In genomic region chr3:89378394-89379067, GRCm38 (mm10) we compare ENCODE assay signal across 8 mouse cellular contexts. TPM values are rescaled to one million over a fixed set of nuclear protein-coding genes. Genes with fewer than 3 reads are reported as not detected.
DNase-seq lines count a peak whose midpoint lies in the region; ATAC-seq and TF ChIP-seq lines count a peak whose summit lies in the region.

No protein-coding gene starts in this region.

- H3K4me1 ChIP-seq in limb, embryonic 14.5 days (ENCODE audit: control insufficient read depth, insufficient read depth, low read length): peaks cover 10% of the 10 kb centered on the region
- H3K4me1 ChIP-seq in midbrain, postnatal 0 days (ENCODE audit: insufficient read depth, low read length): no peaks in the 10 kb centered on the region

- TF ChIP-seq CTCF in midbrain, postnatal 0 days (IDR thresholded peaks at IDR 0.05): peak; percentile 91

- no peaks in the 10 kb centered on the region for H3K9me3 ChIP-seq in limb, embryonic 14.5 days (ENCODE audit: control insufficient read depth, low read length)
- no peaks in the 10 kb centered on the region for H3K9me3 ChIP-seq in midbrain, postnatal 0 days (ENCODE audit: low read length)

- H3K27me3 ChIP-seq in limb, embryonic 14.5 days (ENCODE audit: control insufficient read depth, insufficient read depth, low read length): no peaks in the 10 kb centered on the region
- no peaks in the 10 kb centered on the region for H3K27me3 ChIP-seq in midbrain, postnatal 0 days (ENCODE audit: insufficient read depth, low read length)

- H3K4me2 ChIP-seq in limb, embryonic 14.5 days (replicated peaks; ENCODE audit: low read depth, low read length, severe bottlenecking): peak overlapping the region; percentile 65
- H3K4me2 ChIP-seq in midbrain, postnatal 0 days (ENCODE audit: low read depth, low read length, poor library complexity, severe bottlenecking): peak overlapping the region; percentile 97

- TF ChIP-seq POLR2A in limb, embryonic 14.5 days (IDR thresholded peaks at IDR 0.05; ENCODE audit: borderline replicate concordance, extremely low read depth, insufficient read depth, insufficient read length): no peak

- H3K4me3 ChIP-seq in limb, embryonic 14.5 days (replicated peaks; ENCODE audit: low read length): peak overlapping the region; percentile 41
- peak overlapping the region; percentile 55 for H3K4me3 ChIP-seq in midbrain, postnatal 0 days (ENCODE audit: low read depth, low read length)

- no peaks in the 10 kb centered on the region for H3K36me3 ChIP-seq in limb, embryonic 14.5 days (ENCODE audit: control insufficient read depth, insufficient read depth, low read length)
- no peaks in the 10 kb centered on the region for H3K36me3 ChIP-seq in midbrain, postnatal 0 days (ENCODE audit: insufficient read depth, low read length)

- peak; percentile 92 for DNase-seq in 3134 (ENCODE audit: extremely low read depth, insufficient read length, low spot score)
- peak; percentile 84 to 92 for DNase-seq in adrenal gland, adult (ENCODE audit: inconsistent age in 2 of 2, low spot score in 1 of 2)
- peak; percentile 89 for DNase-seq in embryo, embryonic 11 days
- peak; percentile 87 for DNase-seq in gastrocnemius, postnatal 25 days
- DNase-seq in limb, embryonic 14.5 days (ENCODE audit: low spot score): peak; percentile 85
- DNase-seq in midbrain, postnatal 0 days (ENCODE audit: low spot score): peak; percentile 81
- DNase-seq in spleen, postnatal 36 days (ENCODE audit: low spot score in 2 of 2): peak; percentile 64 to 73

- ATAC-seq in inflammation-experienced regulatory T-cells, adult 6 months: peak; percentile 36
- ATAC-seq in limb, embryonic 14.5 days (ENCODE audit: low FRiP score, low read depth): peak; percentile 94
- ATAC-seq in midbrain, postnatal 0 days (ENCODE audit: low FRiP score): peak; percentile 89

- H3K9ac ChIP-seq in limb, embryonic 14.5 days (ENCODE audit: low read depth, low read length, severe bottlenecking): peak overlapping the region; percentile 57
- peak overlapping the region; percentile 80 for H3K9ac ChIP-seq in midbrain, postnatal 0 days (replicated peaks; ENCODE audit: low read length, poor library complexity, severe bottlenecking)

- no peak overlapping the region for H3K27ac ChIP-seq in limb, embryonic 14.5 days (replicated peaks; ENCODE audit: low read depth, low read length)
- peak overlapping the region; percentile 38; the same call in 1 of the 2 replicates for H3K27ac ChIP-seq in midbrain, postnatal 0 days (ENCODE audit: low read depth, low read length)

- WGBS in limb, embryonic 14.5 days: under 1% methylated on average over 20 of the region's 29 CpGs
- whole genome bisulfite sequencing in midbrain, postnatal 0 days: 1% methylated on average over 26 of the region's 29 CpGs

RNA-seq across cellular contexts. Expression of gene Dcst1, which starts 13.5 kb away (rescaled TPM):
- total RNA-seq in gastrocnemius, postnatal 25 days (2021): not detected
- under 1 TPM; 0.40 to 0.88 (median 0.71) TPM for polyA plus RNA-seq in inflammation-experienced regulatory T-cells, adult 6 months (2017; shearing (Covaris generic))
- 0.11 and 0.17 TPM in 2 replicates for polyA plus RNA-seq in limb, embryonic 14.5 days (2012; rRNA removed)
- 0.17 and 0.18 TPM in 2 replicates for polyA plus RNA-seq in limb, embryonic 14.5 days (2014; fragmentation: Nextera tagmentation; extraction: Ambion mirVana)
- 0.05 TPM in 1 of 2 replicates, not detected in the other for total RNA-seq in midbrain, postnatal 0 days (2014; rRNA removed)
- 1.1 TPM in 2 replicates for polyA plus RNA-seq in midbrain, postnatal 0 days (2015; fragmentation: Nextera tagmentation; extraction: Ambion mirVana)

RNA-seq across cellular contexts. Expression of gene Zbtb7b, which starts 16.0 kb away (rescaled TPM):
- total RNA-seq in gastrocnemius, postnatal 25 days (2021): 10 to 100 TPM; 23.0 to 23.7 TPM
- 10 to 100 TPM; 11.1 to 16.2 (median 11.4) TPM for polyA plus RNA-seq in inflammation-experienced regulatory T-cells, adult 6 months (2017; shearing (Covaris generic))
- 13.4 and 14.7 TPM in 2 replicates for polyA plus RNA-seq in limb, embryonic 14.5 days (2012; rRNA removed)
- 2.7 and 3.4 TPM in 2 replicates for polyA plus RNA-seq in limb, embryonic 14.5 days (2014; fragmentation: Nextera tagmentation; extraction: Ambion mirVana)
- total RNA-seq in midbrain, postnatal 0 days (2014; rRNA removed): 2.2 and 4.4 TPM in 2 replicates
- 0.53 and 0.88 TPM in 2 replicates for polyA plus RNA-seq in midbrain, postnatal 0 days (2015; fragmentation: Nextera tagmentation; extraction: Ambion mirVana)

RNA-seq across cellular contexts. Expression of gene Dcst2, which starts 16.8 kb away (rescaled TPM):
- total RNA-seq in gastrocnemius, postnatal 25 days (2021): not detected
- polyA plus RNA-seq in inflammation-experienced regulatory T-cells, adult 6 months (2017; shearing (Covaris generic)): under 1 TPM in 2 of 3 experiments, not detected in 1; 0.20 to 0.54 TPM
- polyA plus RNA-seq in limb, embryonic 14.5 days (2012; rRNA removed): 0.63 and 1.1 TPM in 2 replicates
- polyA plus RNA-seq in limb, embryonic 14.5 days (2014; fragmentation: Nextera tagmentation; extraction: Ambion mirVana): 0.14 and 0.26 TPM in 2 replicates
- total RNA-seq in midbrain, postnatal 0 days (2014; rRNA removed): not detected in 2 replicates
- polyA plus RNA-seq in midbrain, postnatal 0 days (2015; fragmentation: Nextera tagmentation; extraction: Ambion mirVana): 0.31 and 0.51 TPM in 2 replicates

RNA-seq across cellular contexts. Expression of gene Lenep, which starts 24.1 kb away (rescaled TPM):
- 1 to 10 TPM in 1 of 2 experiments, not detected in 1; 1.2 TPM for total RNA-seq in gastrocnemius, postnatal 25 days (2021)
- under 1 TPM in 1 of 3 experiments, not detected in 2; 0.38 TPM for polyA plus RNA-seq in inflammation-experienced regulatory T-cells, adult 6 months (2017; shearing (Covaris generic))
- 2.4 and 2.8 TPM in 2 replicates for polyA plus RNA-seq in limb, embryonic 14.5 days (2012; rRNA removed)
- polyA plus RNA-seq in limb, embryonic 14.5 days (2014; fragmentation: Nextera tagmentation; extraction: Ambion mirVana): not detected in 2 replicates
- total RNA-seq in midbrain, postnatal 0 days (2014; rRNA removed): 1.8 and 2.3 TPM in 2 replicates
- 0.27 TPM in 1 of 2 replicates, not detected in the other for polyA plus RNA-seq in midbrain, postnatal 0 days (2015; fragmentation: Nextera tagmentation; extraction: Ambion mirVana)

RNA-seq across cellular contexts. Expression of gene Adam15, which starts 28.7 kb away (rescaled TPM):
- 10 to 100 TPM; 21.9 to 24.6 TPM for total RNA-seq in gastrocnemius, postnatal 25 days (2021)
- 10 to 100 TPM in 2 of 3 experiments, 1 to 10 TPM in 1; 6.8 to 11.1 (median 10.8) TPM for polyA plus RNA-seq in inflammation-experienced regulatory T-cells, adult 6 months (2017; shearing (Covaris generic))
- 80.4 and 97.6 TPM in 2 replicates for polyA plus RNA-seq in limb, embryonic 14.5 days (2012; rRNA removed)
- 45.9 and 48.2 TPM in 2 replicates for polyA plus RNA-seq in limb, embryonic 14.5 days (2014; fragmentation: Nextera tagmentation; extraction: Ambion mirVana)
- total RNA-seq in midbrain, postnatal 0 days (2014; rRNA removed): 63.4 and 88.8 TPM in 2 replicates
- 73.6 and 79.4 TPM in 2 replicates for polyA plus RNA-seq in midbrain, postnatal 0 days (2015; fragmentation: Nextera tagmentation; extraction: Ambion mirVana)

Comparison
In these comparisons a context has a peak if more than half of its experiments do, and no peak if none do; other contexts are left out.
1. ATAC-seq: peak in every context shown above with its lines; median percentile 94 in limb, embryonic 14.5 days; 89 in midbrain, postnatal 0 days; 36 in inflammation-experienced regulatory T-cells, adult 6 months.